Mouse (Mus musculus) CH12.LX (cell line): Measurements from ENCODE around the gene Slc43a2. TPM values are rescaled to one million over a fixed set of nuclear protein-coding genes. Genes with fewer than 3 reads are reported as not detected.
A peak's percentile ranks its signal among the peaks of the same experiment; 100 is the strongest.

Source experiments
- DNase-seq: peaks from one replicate; pipeline ENCODE4 v3.0.0-alpha.2; 2013; ENCODE audit errors: extremely low read depth
- H3K27ac ChIP-seq: 2 replicates; pipeline ENCODE4 v1.5.1; 2012; ENCODE audit warnings: low read depth, mild to moderate bottlenecking, control low read depth, moderate library complexity; ENCODE audit not compliant: insufficient read depth
- H3K27me3 ChIP-seq: replicated peaks from 2 replicates; pipeline ENCODE3; 2012; ENCODE audit warnings: inconsistent platforms
- H3K36me3 ChIP-seq, 2 experiments: replicated peaks in 1 of 2; 2 replicates each; pipeline versions ENCODE3 to v1.6.1; 2012; ENCODE audit warnings: inconsistent platforms in 1 of 2, low read length in 1 of 2, mild to moderate bottlenecking in 1 of 2, mixed read lengths in 1 of 2, moderate library complexity in 1 of 2; ENCODE audit not compliant: control insufficient read depth in 1 of 2, insufficient read depth in 1 of 2
- H3K4me1 ChIP-seq, 2 experiments: 2 replicates each; pipeline ENCODE4 v1.6.1; 2012; ENCODE audit warnings: inconsistent platforms in 1 of 2, moderate library complexity in 1 of 2; ENCODE audit not compliant: insufficient read depth in 2 of 2, control insufficient read depth in 1 of 2
- H3K4me2 ChIP-seq: 2 replicates; pipeline ENCODE4 v1.6.1; 2012; ENCODE audit warnings: low read depth, mild to moderate bottlenecking, control low read depth; ENCODE audit not compliant: poor library complexity, insufficient read depth, severe bottlenecking
- H3K4me3 ChIP-seq, 3 experiments: fragments of 150-350 bp in 1 of 3; sonication (generic) in 1 of 3; replicated peaks in 1 of 3; 2 replicates each; pipeline versions ENCODE3 to v1.5.1; 2011 to 2012; ENCODE audit warnings: low read depth in 2 of 3, low read length in 2 of 3, mild to moderate bottlenecking in 2 of 3, moderate library complexity in 2 of 3, control low read depth in 1 of 3, improper control_type of control experiment in 1 of 3, inconsistent platforms in 1 of 3, mixed read lengths in 1 of 3; ENCODE audit not compliant: poor library complexity in 1 of 3
- H3K79me2 ChIP-seq: replicated peaks from 2 replicates; pipeline ENCODE4 v1.6.1; 2012; ENCODE audit warnings: mild to moderate bottlenecking, moderate library complexity; ENCODE audit not compliant: control insufficient read depth, poor library complexity, insufficient read depth, severe bottlenecking; ENCODE audit errors: extremely low read depth
- H3K9ac ChIP-seq: 2 replicates; pipeline ENCODE4 v1.6.1; 2012; ENCODE audit warnings: low read depth, mild to moderate bottlenecking, control low read depth, moderate library complexity; ENCODE audit not compliant: insufficient read depth
- H3K9me3 ChIP-seq: replicated peaks from 2 replicates; pipeline ENCODE3; 2012; ENCODE audit warnings: low read length, inconsistent platforms, mixed read lengths
- BHLHE40 ChIP-seq: IDR thresholded peaks from 2 replicates; pipeline ENCODE4 v1.6.1; 2011; ENCODE audit warnings: mild to moderate bottlenecking, low read depth, low read length, improper control_type of control experiment
- CHD2 ChIP-seq: IDR thresholded peaks from 2 replicates; pipeline ENCODE4 v1.6.1; 2011; ENCODE audit warnings: low read length, improper control_type of control experiment
- CTCF ChIP-seq, 2 experiments: IDR thresholded peaks in 1 of 2; conservative IDR thresholded peaks in 1 of 2; 2 replicates each; pipeline ENCODE4 v1.5.1; 2011 to 2012; ENCODE audit warnings: low read depth in 2 of 2, low read length in 2 of 2, improper control_type of control experiment in 1 of 2, inconsistent platforms in 1 of 2, mild to moderate bottlenecking in 1 of 2, moderate library complexity in 1 of 2
- E2F4 ChIP-seq: IDR thresholded peaks from 2 replicates; pipeline ENCODE4 v1.6.1; 2011; ENCODE audit warnings: low read depth, low read length, improper control_type of control experiment; ENCODE audit not compliant: insufficient replicate concordance
- ETS1 ChIP-seq: conservative IDR thresholded peaks from 2 replicates; pipeline ENCODE4 v1.6.1; 2012; ENCODE audit warnings: low read depth, mild to moderate bottlenecking, inconsistent platforms, low read length, improper control_type of control experiment, moderate library complexity
- GABPA ChIP-seq: IDR thresholded peaks from 2 replicates; pipeline ENCODE4 v1.6.1; 2012; ENCODE audit warnings: low read depth, low read length, improper control_type of control experiment, inconsistent platforms; ENCODE audit not compliant: insufficient replicate concordance
- IRF4 ChIP-seq: IDR thresholded peaks from 2 replicates; pipeline ENCODE4 v1.6.1; 2014; ENCODE audit warnings: low read depth, mild to moderate bottlenecking, inconsistent platforms, low read length, improper control_type of control experiment
- JUND ChIP-seq: conservative IDR thresholded peaks from 2 replicates; pipeline ENCODE4 v1.6.1; 2011; ENCODE audit warnings: low read depth, low read length, improper control_type of control experiment
- KAT2A ChIP-seq: IDR thresholded peaks from 2 replicates; pipeline ENCODE4 v1.6.1; 2012; ENCODE audit warnings: low read length, improper control_type of control experiment, inconsistent platforms; ENCODE audit not compliant: insufficient replicate concordance
- MEF2A ChIP-seq: IDR thresholded peaks from 2 replicates; pipeline ENCODE4 v1.6.1; 2014; ENCODE audit warnings: low read depth, mild to moderate bottlenecking, inconsistent platforms, low read length, improper control_type of control experiment, borderline replicate concordance
- NRF1 ChIP-seq: IDR thresholded peaks from 2 replicates; pipeline ENCODE4 v1.6.1; 2014; ENCODE audit warnings: low read depth, mild to moderate bottlenecking, inconsistent platforms, low read length, improper control_type of control experiment, moderate library complexity
- PAX5 ChIP-seq: IDR thresholded peaks from 2 replicates; pipeline ENCODE4 v1.6.1; 2012; ENCODE audit warnings: low read length, inconsistent platforms, mixed read lengths
- RAD21 ChIP-seq: IDR thresholded peaks from 2 replicates; pipeline ENCODE4 v1.6.1; 2011; ENCODE audit warnings: low read depth, mild to moderate bottlenecking, low read length, improper control_type of control experiment, moderate library complexity
- RCOR1 ChIP-seq: conservative IDR thresholded peaks from 2 replicates; pipeline ENCODE4 v1.6.1; 2012; ENCODE audit warnings: low read depth, mild to moderate bottlenecking, inconsistent platforms, low read length, improper control_type of control experiment
- SIN3A ChIP-seq: IDR thresholded peaks from 2 replicates; pipeline ENCODE4 v1.6.1; 2012; ENCODE audit warnings: low read length, improper control_type of control experiment, inconsistent platforms
- SMC3 ChIP-seq: IDR thresholded peaks from 2 replicates; pipeline ENCODE4 v1.6.1; 2011; ENCODE audit warnings: low read depth, low read length, improper control_type of control experiment
- TBP ChIP-seq: conservative IDR thresholded peaks from 2 replicates; pipeline ENCODE4 v1.6.1; 2011; ENCODE audit warnings: low read depth, low read length, improper control_type of control experiment
- TCF12 ChIP-seq: IDR thresholded peaks from 2 replicates; pipeline ENCODE4 v1.6.1; 2014; ENCODE audit warnings: low read depth, mild to moderate bottlenecking, inconsistent platforms, low read length, improper control_type of control experiment
- ZKSCAN1 ChIP-seq: IDR thresholded peaks from 2 replicates; pipeline ENCODE4 v1.6.1; 2012; ENCODE audit warnings: low read depth, inconsistent platforms, low read length, improper control_type of control experiment, borderline replicate concordance
- ZMIZ1 ChIP-seq: IDR thresholded peaks from 2 replicates; pipeline ENCODE4 v1.6.1; 2012; ENCODE audit warnings: low read depth, mild to moderate bottlenecking, inconsistent platforms, low read length, improper control_type of control experiment
- ZNF384 ChIP-seq: IDR thresholded peaks from 2 replicates; pipeline ENCODE4 v1.6.1; 2012; ENCODE audit warnings: low read depth, low read length, improper control_type of control experiment, inconsistent platforms
- dilution Hi-C: fragments of 300-500 bp; cut with MboI; formaldehyde crosslinking; loops from 2 replicates; pipeline ENCODE4 v1.14.3; 2020; ENCODE audit warnings: low sequenced_read_pairs; ENCODE audit not compliant: extremely low pct_unique_long_range_greater_than_20kb, extremely low pct_ligation_motif_present
- in situ Hi-C: fragments of 300-500 bp; cut with MboI; formaldehyde crosslinking; loops from 3 replicates; pipeline ENCODE4 v1.14.3; 2019; ENCODE audit warnings: low sequenced_read_pairs, low pct_ligation_motif_present, low pct_unique_long_range_greater_than_20kb, mixed read lengths
- polyA plus RNA-seq: library from polyadenylated mRNA; unstranded; fragments of >175 nt; gene quantifications from 2 replicates; pipeline ENCODE4 v1.2.1, GENCODE M21; 2012; ENCODE audit warnings: low read depth; ENCODE audit not compliant: insufficient read length
- total RNA-seq, 2 experiments: library from RNA; depleted of rRNA; stranded (reverse); fragments of 300-350 nt in 1 of 2; fragments of >200 nt in 1 of 2; gene quantifications; 2 replicates each; pipeline ENCODE4 v1.2.3; 2012 to 2014

Gene Slc43a2
- total and polyA plus RNA-seq, 3 experiments = 5.0 to 8.9 (median 8.8) TPM

DNA sequence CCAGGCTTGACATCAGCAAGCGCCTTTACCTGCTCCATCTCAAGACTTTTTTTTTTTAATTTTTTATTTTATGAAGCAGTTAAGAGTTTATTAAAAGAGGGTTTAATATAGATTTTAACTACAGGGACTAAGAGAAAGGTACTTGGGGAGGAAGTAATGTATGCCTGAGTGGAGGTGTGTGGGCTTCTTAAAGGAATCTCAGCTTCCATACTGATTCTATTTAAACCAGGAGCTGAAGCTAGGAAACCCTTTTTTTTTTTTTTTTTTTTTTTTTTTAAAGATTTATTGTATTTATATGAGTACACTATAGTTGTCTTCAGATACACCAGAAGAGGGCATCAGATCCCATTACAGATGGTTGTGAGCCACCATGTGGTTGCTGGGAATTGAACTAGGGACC lies 83.3 kb downstream of the Slc43a2 start (continued):
- TF ChIP-seq GABPA = no peak

DNA sequence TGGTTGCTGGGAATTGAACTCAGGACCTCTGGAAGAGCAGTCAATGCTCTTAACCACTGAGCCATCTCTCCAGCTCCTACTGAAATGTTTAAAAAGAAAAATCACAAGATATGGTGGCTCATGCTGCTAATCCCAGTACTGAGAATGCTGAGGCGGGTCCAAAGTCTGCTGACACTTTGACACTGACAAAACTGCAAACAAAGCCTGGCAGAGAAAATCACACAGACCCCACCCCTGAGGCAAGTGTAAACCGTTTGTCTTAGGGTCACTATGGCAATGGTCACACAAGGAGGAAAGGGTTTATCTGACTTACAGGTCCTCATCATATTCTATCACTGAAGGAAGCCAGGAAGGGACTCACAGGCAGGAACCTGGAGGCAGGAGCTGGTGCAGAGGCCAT lies 84.1 kb downstream of the Slc43a2 start:
- no peak for DNase-seq
- Histone ChIP-seq H3K27ac (no peak overlapping the region), H3K79me2 (no peaks in the 10 kb centered on the region), H3K4me2 (no peak overlapping the region), H3K4me3 (no peak overlapping the region), H3K36me3 (peaks cover 47 to 86% of the 10 kb centered on the region in 2 experiments), H3K4me1 (no peaks in the 10 kb centered on the region), H3K9ac (no peak overlapping the region), H3K9me3 (no peaks in the 10 kb centered on the region), H3K27me3 (no peaks in the 10 kb centered on the region)
- dilution Hi-C loops = no loop called here
- in situ Hi-C loops = no loop called here
- no peak for TF ChIP-seq E2F4
- TF ChIP-seq IRF4 = no peak
- no peak for TF ChIP-seq ZNF384

DNA sequence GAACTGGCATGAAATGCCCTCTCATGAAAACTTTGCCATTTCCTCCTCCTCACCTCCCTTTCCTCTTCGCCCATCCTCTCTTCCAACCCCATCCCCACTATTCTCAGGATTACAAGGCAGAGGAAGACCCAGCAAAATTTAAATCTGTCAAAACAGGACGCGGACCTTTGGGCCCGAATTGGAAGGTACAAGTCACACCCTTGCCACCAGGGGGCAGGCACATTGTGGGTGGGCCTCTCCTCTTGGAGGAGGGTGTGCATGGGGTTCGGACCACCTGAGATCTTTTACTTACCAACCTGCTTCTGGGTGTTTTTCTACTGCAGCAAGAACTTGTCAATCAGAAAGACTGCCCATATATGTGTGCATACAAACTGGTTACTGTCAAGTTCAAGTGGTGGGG lies 87.6 kb downstream of the Slc43a2 start:
- peaks cover 36 to 69% of the 10 kb centered on the region in 2 experiments for H3K36me3 ChIP-seq
- TF ChIP-seq E2F4 (no peak), SMC3 (peak; percentile 54), PAX5 (no peak), CTCF (conservative IDR thresholded peaks at IDR 0.05 in 1 of 2, IDR thresholded peaks at IDR 0.05 in 1 of 2; ENCODE audit: low read depth in 2 of 2, low read length in 2 of 2) (peak; percentile 34 to 61; a peak in 3 of 4 replicates), KAT2A (no peak), RAD21 (peak; percentile 25), SIN3A (no peak)
- no peak overlapping the region for H3K4me3 ChIP-seq
- no peak overlapping the region for H3K9ac ChIP-seq
- no peaks in the 10 kb centered on the region for H3K9me3 ChIP-seq
- no peaks in the 10 kb centered on the region for H3K27me3 ChIP-seq
- no peak overlapping the region for H3K27ac ChIP-seq
- in situ Hi-C loops (no loop called here), dilution Hi-C loops (no loop called here)
- DNase-seq = no peak
- H3K4me2 ChIP-seq = no peak overlapping the region
- peaks cover 6 to 32% of the 10 kb centered on the region in 2 experiments for H3K4me1 ChIP-seq
- H3K79me2 ChIP-seq = no peaks in the 10 kb centered on the region

GRCm38 (mm10) chr11:75620136-75620780 lies 88.8 kb downstream of the Slc43a2 start:
- in situ Hi-C loops (no loop called here), dilution Hi-C loops (no loop called here)
- no peak for DNase-seq
- no peak overlapping the region for H3K9ac ChIP-seq
- H3K4me2 ChIP-seq = no peak overlapping the region
- TF ChIP-seq PAX5 (no peak), RCOR1 (no peak), SIN3A (no peak), ZKSCAN1 (no peak), JUND (no peak), TCF12 (no peak), BHLHE40 (no peak), ETS1 (no peak), TBP (no peak), CTCF (conservative IDR thresholded peaks at IDR 0.05 in 1 of 2, IDR thresholded peaks at IDR 0.05 in 1 of 2; ENCODE audit: low read depth in 2 of 2, low read length in 2 of 2) (no peak), ZMIZ1 (no peak), CHD2 (no peak), NRF1 (no peak), MEF2A (no peak)
- TF ChIP-seq, all 38 proteins: peak for 0
- Histone ChIP-seq H3K4me1 (peaks cover 11 to 43% of the 10 kb centered on the region in 2 experiments), H3K27me3 (no peaks in the 10 kb centered on the region), H3K9me3 (no peaks in the 10 kb centered on the region), H3K27ac (no peak overlapping the region), H3K36me3 (peaks cover 40 to 68% of the 10 kb centered on the region in 2 experiments), H3K4me3 (no peak overlapping the region), H3K79me2 (no peaks in the 10 kb centered on the region)
